Mouse (Mus musculus): ENCODE measurements around the gene Bcl2l1. TPM values are rescaled to one million over a fixed set of nuclear protein-coding genes. Genes with fewer than 3 reads are reported as not detected.

The Bcl2l1 gene
- polyA plus RNA-seq, 1 experiment from 2014 or later = 155 TPM

DNA sequence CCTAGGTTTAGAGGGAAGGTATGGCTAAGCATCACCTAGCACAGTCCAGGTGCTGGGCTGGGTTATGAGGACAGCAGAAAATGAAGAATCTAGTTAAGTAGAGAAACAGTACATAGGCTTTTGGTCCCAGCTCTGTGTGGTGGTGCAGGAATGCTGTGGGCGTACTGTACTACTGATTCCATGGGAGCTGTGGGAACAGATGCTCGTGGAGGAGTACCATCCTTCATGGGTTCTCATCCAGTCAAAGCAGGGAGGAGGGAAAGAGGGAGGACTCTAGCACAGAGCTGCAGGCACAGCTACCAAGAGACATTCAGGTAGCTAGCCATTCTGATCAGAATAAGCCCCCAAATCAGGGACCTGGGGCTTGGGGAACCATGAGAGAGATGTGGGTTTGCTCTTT lies 55.1 kb downstream of the Bcl2l1 start:
- Histone ChIP-seq H3K4me2 (replicated peaks) (no peak overlapping the region), H3K27me3 (no peaks in the 10 kb centered on the region), H3K4me1 (peaks cover 3% of the 10 kb centered on the region; the same call in 1 of the 2 replicates), H3K4me3 (no peak overlapping the region), H3K9ac (no peak overlapping the region), H3K9me3 (replicated peaks) (no peaks in the 10 kb centered on the region), H3K36me3 (peaks cover 17% of the 10 kb centered on the region; the same call in 1 of the 2 replicates), H3K27ac (no peak overlapping the region)
- ATAC-seq (ENCODE audit: low FRiP score) = no peak
- 95% methylated on average over 2 of the region's 2 CpGs for WGBS

DNA sequence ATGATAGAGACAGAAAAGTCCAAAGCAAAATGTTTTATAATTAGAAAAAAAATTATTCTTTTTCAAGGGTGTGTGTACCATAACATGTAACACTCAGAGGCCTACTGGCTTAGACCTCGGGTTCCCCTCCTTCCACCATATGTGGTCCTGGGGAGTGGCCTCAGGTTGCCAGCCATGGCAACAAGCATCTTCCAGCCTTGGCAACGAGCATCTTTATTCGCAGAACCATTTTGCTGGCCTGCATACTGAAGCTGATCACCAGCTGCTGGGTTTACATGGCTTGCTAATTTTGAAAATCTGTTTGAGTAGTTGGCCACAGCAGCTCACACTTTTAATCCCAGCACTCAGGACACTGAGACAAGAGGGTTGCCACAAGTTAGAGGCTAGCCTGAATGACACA lies 55.5 kb downstream of the Bcl2l1 start:
- ATAC-seq (ENCODE audit: low FRiP score) = no peak
- Histone ChIP-seq H3K9me3 (replicated peaks) (no peaks in the 10 kb centered on the region), H3K9ac (no peak overlapping the region), H3K4me1 (no peaks in the 10 kb centered on the region), H3K27ac (no peak overlapping the region), H3K36me3 (peaks cover 12% of the 10 kb centered on the region; the same call in 1 of the 2 replicates), H3K4me3 (no peak overlapping the region), H3K27me3 (no peaks in the 10 kb centered on the region), H3K4me2 (replicated peaks) (no peak overlapping the region)
- WGBS = 87% methylated on average over 3 of the region's 3 CpGs

DNA sequence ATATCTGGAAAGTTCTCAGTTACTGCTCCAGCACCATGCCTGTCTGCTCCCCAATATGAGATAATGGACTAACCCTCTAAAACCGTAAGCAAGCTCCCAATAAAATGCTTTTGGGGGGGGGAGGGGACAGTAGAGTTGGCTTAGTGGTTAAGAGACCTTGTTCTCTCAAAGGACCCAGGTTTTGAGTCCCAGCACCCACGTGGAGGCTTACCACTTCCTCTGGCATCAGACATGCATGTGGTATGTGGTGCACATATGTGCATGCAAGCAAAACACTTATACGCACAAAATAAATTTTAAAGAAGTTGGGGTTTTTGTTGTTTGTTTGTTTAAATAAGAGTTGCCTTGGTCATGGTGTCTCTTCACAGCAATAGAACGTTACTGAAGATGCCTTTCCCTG lies 56.2 kb downstream of the Bcl2l1 start:
- Histone ChIP-seq H3K27ac (no peak overlapping the region), H3K9ac (no peak overlapping the region), H3K36me3 (peaks cover 6% of the 10 kb centered on the region; the same call in 1 of the 2 replicates), H3K4me3 (no peak overlapping the region), H3K9me3 (replicated peaks) (no peaks in the 10 kb centered on the region), H3K27me3 (no peaks in the 10 kb centered on the region), H3K4me1 (no peaks in the 10 kb centered on the region), H3K4me2 (replicated peaks) (no peak overlapping the region)
- ATAC-seq (ENCODE audit: low FRiP score) = no peak
- WGBS = 79% methylated on average over 4 of the region's 4 CpGs

DNA sequence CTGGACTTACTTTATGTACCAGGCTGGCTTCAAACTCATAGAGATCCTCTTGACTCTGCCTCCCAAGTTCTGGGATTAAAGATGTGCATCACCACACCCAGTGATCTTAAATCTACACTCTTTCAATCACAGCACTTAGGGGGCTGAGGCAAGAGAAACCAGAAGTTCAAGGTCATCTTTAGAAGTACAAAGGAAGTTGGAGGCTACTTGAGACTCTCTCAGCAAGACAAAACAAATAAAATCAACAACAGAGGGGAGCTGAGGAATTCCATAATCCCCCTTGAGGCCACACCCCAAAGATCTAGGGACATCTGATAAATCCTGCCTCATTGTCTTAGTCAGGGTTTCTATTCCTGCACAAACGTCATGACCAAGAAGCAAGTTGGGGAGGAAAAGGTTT lies 59.3 kb downstream of the Bcl2l1 start:
- Histone ChIP-seq H3K36me3 (no peaks in the 10 kb centered on the region), H3K9me3 (replicated peaks) (no peaks in the 10 kb centered on the region), H3K27me3 (no peaks in the 10 kb centered on the region), H3K4me2 (replicated peaks) (no peak overlapping the region), H3K9ac (no peak overlapping the region), H3K27ac (no peak overlapping the region), H3K4me3 (no peak overlapping the region), H3K4me1 (0 out of 2 replicates have a peak, but pooled peaks cover 5% of the 10 kb centered on the region)
- ATAC-seq (ENCODE audit: low FRiP score) = no peak
- WGBS = 30% methylated on average over 1 of the region's 1 CpGs

DNA sequence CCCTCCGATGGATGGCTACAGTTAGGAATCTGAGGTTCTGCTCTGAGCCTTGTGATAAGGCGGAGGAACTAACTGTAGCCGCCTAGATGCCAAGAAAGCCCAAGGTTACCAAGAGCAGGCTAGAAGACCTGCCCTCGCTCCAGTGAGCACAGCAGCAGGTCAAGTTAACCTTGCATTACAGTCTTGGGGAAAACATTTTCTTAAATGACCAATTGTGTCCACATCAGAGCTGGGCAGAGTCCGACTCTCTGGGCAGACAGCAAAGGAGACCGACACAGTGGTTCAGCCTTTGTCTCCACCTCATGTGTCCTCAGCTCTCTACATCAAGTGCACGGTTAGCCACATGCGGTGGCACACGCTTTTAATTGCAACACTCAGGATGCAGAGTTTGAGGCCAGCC lies 60.0 kb downstream of the Bcl2l1 start:
- H3K36me3 ChIP-seq = no peaks in the 10 kb centered on the region
- WGBS = 94% methylated on average over 9 of the region's 9 CpGs
- H3K4me1 ChIP-seq = 0 out of 2 replicates have a peak, but pooled peaks cover 5% of the 10 kb centered on the region
- H3K4me2 ChIP-seq (replicated peaks) = no peak overlapping the region
- no peaks in the 10 kb centered on the region for H3K9me3 ChIP-seq (replicated peaks)
- no peak for ATAC-seq (ENCODE audit: low FRiP score)
- no peaks in the 10 kb centered on the region for H3K27me3 ChIP-seq
- H3K9ac ChIP-seq = no peak overlapping the region
- H3K27ac ChIP-seq = no peak overlapping the region
- H3K4me3 ChIP-seq = no peak overlapping the region

DNA sequence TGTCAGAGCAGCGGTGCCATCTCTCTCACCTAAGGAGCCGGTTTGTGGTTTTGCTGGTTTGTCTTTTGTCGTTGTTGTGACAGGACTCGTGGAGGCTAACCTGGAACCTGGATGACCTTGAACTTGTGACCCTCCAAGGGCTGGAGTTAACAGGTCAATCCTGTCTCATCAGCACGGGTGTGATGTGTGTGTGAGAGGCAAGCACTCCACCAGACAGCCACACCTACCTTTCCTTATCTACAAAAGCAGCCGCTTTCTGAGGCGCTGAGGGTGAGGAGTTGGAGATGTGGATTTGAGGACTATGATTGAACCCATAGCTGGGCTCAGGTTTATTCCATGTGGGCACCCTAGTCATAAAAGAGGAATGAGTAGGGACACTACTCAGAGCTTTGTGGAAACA lies 61.9 kb downstream of the Bcl2l1 start:
- no peak for ATAC-seq (ENCODE audit: low FRiP score)
- H3K27me3 ChIP-seq = no peaks in the 10 kb centered on the region
- peaks cover 21% of the 10 kb centered on the region for H3K4me1 ChIP-seq
- H3K4me3 ChIP-seq = no peak overlapping the region
- H3K9ac ChIP-seq = no peak overlapping the region
- no peaks in the 10 kb centered on the region for H3K9me3 ChIP-seq (replicated peaks)
- H3K27ac ChIP-seq = no peak overlapping the region
- WGBS = 88% methylated on average over 7 of the region's 7 CpGs
- H3K36me3 ChIP-seq = no peaks in the 10 kb centered on the region
- H3K4me2 ChIP-seq (replicated peaks) = no peak overlapping the region

DNA sequence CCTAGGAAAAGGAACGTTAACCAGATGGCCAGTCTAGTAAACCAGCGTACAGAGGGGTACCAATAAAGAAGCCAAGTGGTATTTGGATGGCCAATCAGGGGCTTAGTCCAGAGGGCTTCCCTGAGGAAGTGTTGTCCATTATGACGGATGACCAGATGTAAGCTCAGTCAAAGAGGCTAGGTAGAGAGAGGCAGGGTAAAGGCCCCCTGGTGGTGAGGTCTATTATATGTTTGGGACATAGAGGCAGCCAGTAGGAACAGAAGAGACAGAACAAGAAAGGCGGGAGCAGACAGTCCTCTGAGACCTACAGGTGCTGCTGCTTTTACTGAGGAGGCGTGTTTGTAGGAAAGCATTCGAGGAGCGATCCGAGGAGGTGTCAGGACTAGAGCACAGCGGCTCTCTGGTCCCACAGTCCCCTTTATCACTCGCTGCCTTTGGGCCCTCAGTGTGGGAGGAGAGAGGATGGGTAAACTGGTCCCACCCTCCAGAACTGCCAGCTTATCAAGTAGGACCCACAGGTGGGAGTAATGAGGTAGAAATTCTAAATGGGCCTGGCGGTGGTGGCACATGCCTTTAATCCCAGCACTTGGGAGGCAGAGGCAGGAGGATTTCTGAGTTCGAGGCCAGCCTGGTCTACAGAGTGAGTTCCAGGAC lies 63.8 kb downstream of the Bcl2l1 start:
- no peak for ATAC-seq (ENCODE audit: low FRiP score)
- WGBS = 57% methylated on average over 12 of the region's 12 CpGs

DNA sequence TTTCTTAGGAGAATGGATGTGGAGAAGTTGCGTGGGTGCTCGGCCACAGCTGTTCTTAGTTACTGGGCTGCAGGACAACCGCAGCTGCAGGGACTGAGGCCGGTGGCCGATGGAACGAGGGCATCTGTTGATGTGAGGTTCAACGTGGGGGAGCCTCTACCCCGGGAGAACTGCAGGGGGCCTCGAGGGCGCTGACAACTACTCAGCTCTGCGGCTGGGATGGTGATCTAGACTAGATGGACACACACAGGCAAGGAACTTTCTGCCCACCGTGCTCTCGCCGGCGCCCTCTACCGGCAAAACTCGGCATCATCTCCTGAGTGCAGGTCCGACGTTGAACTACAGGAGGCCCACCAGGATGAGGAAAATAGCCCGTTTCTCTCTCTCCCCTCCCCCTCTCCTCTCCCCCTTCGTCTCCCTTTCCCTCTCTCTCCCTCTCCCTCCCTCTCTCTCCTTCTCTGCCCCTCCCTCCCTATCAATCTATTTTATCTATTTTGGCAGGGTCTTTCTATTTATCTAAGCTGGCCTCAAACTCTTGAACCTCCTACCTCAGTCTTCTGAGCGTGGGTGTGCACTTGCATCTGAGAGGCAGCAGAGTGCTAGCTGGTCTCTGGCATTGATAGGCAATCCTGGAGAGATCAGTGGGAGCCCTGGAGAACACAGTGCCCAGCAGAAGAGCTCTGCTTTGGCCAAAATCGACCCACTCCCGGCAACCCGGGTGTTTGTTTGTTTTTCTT lies 65.0 kb downstream of the Bcl2l1 start:
- Histone ChIP-seq H3K9ac (no peak overlapping the region), H3K36me3 (no peaks in the 10 kb centered on the region), H3K27ac (no peak overlapping the region), H3K27me3 (no peaks in the 10 kb centered on the region), H3K9me3 (replicated peaks) (no peaks in the 10 kb centered on the region), H3K4me1 (peaks cover 28% of the 10 kb centered on the region), H3K4me3 (no peak overlapping the region), H3K4me2 (replicated peaks) (no peak overlapping the region)
- 20% methylated on average over 25 of the region's 25 CpGs for WGBS
- peak; percentile 20; the same call in 1 of the 2 replicates for ATAC-seq (ENCODE audit: low FRiP score)

More for the DNA sequence above, 63.8 kb downstream of the Bcl2l1 start:
- Histone ChIP-seq H3K9ac (no peak overlapping the region), H3K36me3 (no peaks in the 10 kb centered on the region), H3K27me3 (no peaks in the 10 kb centered on the region), H3K9me3 (replicated peaks) (no peaks in the 10 kb centered on the region), H3K4me3 (no peak overlapping the region), H3K4me2 (replicated peaks) (no peak overlapping the region), H3K4me1 (peaks cover 28% of the 10 kb centered on the region), H3K27ac (no peak overlapping the region)

DNA sequence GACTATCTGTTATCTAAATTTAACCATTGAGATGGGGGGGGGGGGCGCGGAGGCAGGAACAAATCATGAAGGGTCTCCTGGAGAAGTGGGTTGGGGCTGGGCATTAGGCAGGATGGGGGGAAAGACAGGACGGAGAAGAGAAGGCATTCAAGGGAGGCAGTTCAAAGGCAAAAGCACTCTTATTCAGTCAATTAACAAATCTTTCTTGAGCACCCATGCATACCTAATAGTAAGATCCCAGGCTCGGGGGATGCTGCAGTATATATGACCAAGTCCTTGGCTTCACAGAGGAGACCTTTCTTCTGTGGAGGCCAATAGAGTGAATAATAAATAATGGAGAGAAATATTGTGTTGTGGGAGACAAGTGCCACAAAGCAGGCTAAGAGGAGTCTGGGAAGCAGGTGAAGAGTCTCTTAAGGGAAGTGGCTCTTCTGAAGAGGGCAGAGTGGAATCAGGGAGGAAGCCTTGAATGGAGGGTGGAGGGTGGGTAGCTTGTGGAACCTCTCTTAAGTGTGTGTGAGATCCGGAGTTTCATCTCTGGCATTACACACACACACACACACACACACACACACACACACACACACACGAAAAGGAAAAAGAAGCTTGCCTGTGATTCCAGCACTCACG lies 66.4 kb downstream of the Bcl2l1 start:
- Histone ChIP-seq H3K36me3 (no peaks in the 10 kb centered on the region), H3K27ac (0 out of 2 replicates have a peak overlapping the region, but pooled peaks have one; percentile 13), H3K9ac (peak overlapping the region; percentile 49), H3K4me2 (replicated peaks) (peak overlapping the region; percentile 49), H3K27me3 (no peaks in the 10 kb centered on the region), H3K9me3 (replicated peaks) (no peaks in the 10 kb centered on the region), H3K4me1 (peaks cover 28% of the 10 kb centered on the region), H3K4me3 (0 out of 2 replicates have a peak overlapping the region, but pooled peaks have one; percentile 13)
- no peak; the same call in 1 of the 2 replicates for ATAC-seq (ENCODE audit: low FRiP score)
- WGBS = 26% methylated on average over 6 of the region's 7 CpGs

DNA sequence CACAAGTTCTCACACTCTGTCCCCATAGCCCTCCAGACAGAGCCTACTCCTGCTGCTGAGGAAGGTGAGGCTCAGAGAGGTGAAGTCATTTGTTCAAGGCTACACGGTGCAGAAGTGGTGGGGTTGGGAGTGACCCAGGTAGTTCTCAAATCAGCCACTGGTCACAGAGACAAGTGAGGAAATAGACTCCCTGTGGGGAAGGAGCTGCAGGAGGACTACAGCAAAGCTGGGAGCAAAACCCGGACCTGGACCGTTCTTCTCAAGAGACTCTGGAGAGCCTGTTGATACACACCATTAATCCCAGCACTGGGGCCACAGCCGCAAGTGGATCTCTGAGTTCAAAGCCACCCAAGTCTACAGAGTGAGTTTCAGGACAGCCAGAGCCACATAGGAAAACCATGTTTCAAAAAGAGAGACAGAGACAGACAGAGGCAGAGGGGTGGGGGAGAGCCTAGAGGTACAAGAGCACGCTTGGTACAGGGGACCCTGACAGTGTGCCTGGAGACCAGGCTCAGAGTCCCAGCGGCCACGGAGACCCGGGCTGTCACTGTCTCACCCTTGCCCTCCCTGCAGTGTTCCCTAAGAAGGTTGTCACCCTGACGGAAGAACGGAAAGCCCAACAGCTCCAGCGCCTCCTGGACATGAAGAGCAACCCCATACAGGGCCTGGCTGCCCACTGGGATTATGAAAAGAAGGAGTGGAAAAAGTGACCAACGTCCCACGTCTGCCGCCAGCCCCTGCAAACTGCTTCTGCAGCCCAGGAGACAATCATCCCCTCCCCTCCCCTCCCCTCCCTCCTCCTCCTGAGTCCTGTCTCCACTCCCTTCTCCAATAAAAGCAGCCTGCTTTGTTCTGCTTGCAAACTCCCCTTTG lies 67.1 kb downstream of the Bcl2l1 start:
- peak; percentile 60 for ATAC-seq (ENCODE audit: low FRiP score)
- peaks cover 28% of the 10 kb centered on the region for H3K4me1 ChIP-seq
- H3K27me3 ChIP-seq = no peaks in the 10 kb centered on the region
- peak overlapping the region; percentile 49 for H3K9ac ChIP-seq
- H3K36me3 ChIP-seq = no peaks in the 10 kb centered on the region
- peak overlapping the region; percentile 13; the same call in 1 of the 2 replicates for H3K4me3 ChIP-seq
- 3% methylated on average over 13 of the region's 14 CpGs for WGBS
- no peaks in the 10 kb centered on the region for H3K9me3 ChIP-seq (replicated peaks)
- H3K4me2 ChIP-seq (replicated peaks) = peak overlapping the region; percentile 49
- H3K27ac ChIP-seq = peak overlapping the region; percentile 40; the same call in 1 of the 2 replicates

DNA sequence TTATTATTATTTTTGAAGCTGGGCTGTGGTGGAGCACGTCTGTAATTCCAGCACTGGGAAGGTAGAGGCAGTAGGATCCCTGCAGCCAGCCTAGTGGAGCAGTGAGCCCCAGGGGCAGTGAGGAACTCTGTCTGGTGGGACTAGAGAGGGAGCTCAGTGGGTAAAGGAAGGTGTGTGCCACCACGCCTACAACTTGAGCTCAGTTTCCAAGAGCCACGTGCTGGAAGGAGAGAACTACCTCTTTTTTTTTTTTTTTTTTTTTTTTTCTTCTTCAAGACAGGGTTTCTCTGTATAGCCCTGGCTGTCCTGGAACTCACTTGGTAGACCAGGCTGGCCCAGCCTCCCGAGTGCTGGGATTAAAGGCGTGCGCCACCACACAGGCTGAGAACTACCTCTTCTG lies 68.2 kb downstream of the Bcl2l1 start:
- Histone ChIP-seq H3K9me3 (replicated peaks) (no peaks in the 10 kb centered on the region), H3K9ac (no peak overlapping the region), H3K36me3 (no peaks in the 10 kb centered on the region), H3K4me1 (peaks cover 28% of the 10 kb centered on the region), H3K27me3 (no peaks in the 10 kb centered on the region), H3K4me3 (no peak overlapping the region), H3K4me2 (replicated peaks) (no peak overlapping the region), H3K27ac (no peak overlapping the region)
- ATAC-seq (ENCODE audit: low FRiP score) = no peak
- 78% methylated on average over 6 of the region's 6 CpGs for WGBS

Data from hindbrain, embryonic 12.5 days (tissue).